Mouse (Mus musculus) limb, embryonic 12.5 days (tissue): ENCODE data around the gene Inpp4b. TPM values are rescaled to one million over a fixed set of nuclear protein-coding genes. Genes with fewer than 3 reads are reported as not detected.

Experiments used
- ATAC-seq: fragments of 200-750 bp; cut with Nextera tagmentation; 2 replicates; pipeline ENCODE4 v1.8.0; 2017; ENCODE audit warnings: low read depth, moderate TSS enrichment; ENCODE audit not compliant: insufficient number of reproducible peaks, insufficient read depth, low FRiP score, low TSS enrichment
- H3K27ac ChIP-seq: fragments of 300-500 bp; sonication (generic); 2 replicates; pipeline ENCODE4 v1.5.1; 2016; ENCODE audit warnings: mild to moderate bottlenecking, moderate library complexity
- H3K27me3 ChIP-seq: fragments of 300-500 bp; sonication (generic); 2 replicates; pipeline ENCODE4 v1.6.1; 2016; ENCODE audit warnings: mild to moderate bottlenecking, moderate library complexity
- H3K36me3 ChIP-seq: fragments of 300-500 bp; sonication (generic); 2 replicates; pipeline ENCODE4 v1.6.1; 2016; ENCODE audit warnings: mild to moderate bottlenecking, moderate library complexity
- H3K4me1 ChIP-seq: fragments of 300-500 bp; sonication (generic); replicated peaks from 2 replicates; pipeline ENCODE4 v1.6.1; 2016
- H3K4me2 ChIP-seq: fragments of 300-500 bp; sonication (generic); 2 replicates; pipeline ENCODE4 v1.6.1; 2016; ENCODE audit warnings: mild to moderate bottlenecking, moderate library complexity
- H3K4me3 ChIP-seq: fragments of 300-500 bp; sonication (generic); replicated peaks from 2 replicates; pipeline ENCODE4 v1.5.1; 2016; ENCODE audit warnings: mild to moderate bottlenecking
- H3K9ac ChIP-seq: fragments of 300-500 bp; sonication (generic); replicated peaks from 2 replicates; pipeline ENCODE4 v1.6.1; 2016; ENCODE audit warnings: mild to moderate bottlenecking, moderate library complexity
- H3K9me3 ChIP-seq: fragments of 300-500 bp; sonication (generic); 2 replicates; pipeline ENCODE4 v1.6.1; 2016; ENCODE audit warnings: mild to moderate bottlenecking, moderate library complexity
- WGBS: fragments of 180-500 bp; shearing (Covaris S2); methylation state at CpG from one replicate; pipeline ENCODE4 v1.1.7; 2016; 5-methylcytosine and 5-hydroxymethylcytosine counted together
- polyA plus RNA-seq: library from polyadenylated mRNA; unstranded; fragments of >200 nt; fragmentation: Nextera tagmentation; extraction: Ambion mirVana; gene quantifications from 2 replicates; pipeline ENCODE4 v1.2.1, GENCODE M21; 2016

The Inpp4b gene
- polyA plus RNA-seq, 1 experiment from 2014 or later = 15.7 TPM

GRCm38 (mm10) chr8:81514425-81514824 is 172.1 kb downstream of the Inpp4b start:
- Histone ChIP-seq H3K27me3 (no peaks in the 10 kb centered on the region), H3K4me2 (no peak overlapping the region), H3K9ac (no peak overlapping the region), H3K36me3 (no peaks in the 10 kb centered on the region), H3K4me3 (no peak overlapping the region), H3K9me3 (no peaks in the 10 kb centered on the region), H3K4me1 (no peaks in the 10 kb centered on the region), H3K27ac (no peak overlapping the region)
- ATAC-seq = no peak

GRCm38 (mm10) chr8:81522085-81522484 is 179.7 kb downstream of the Inpp4b start:
- Histone ChIP-seq H3K4me3 (no peak overlapping the region), H3K27me3 (no peaks in the 10 kb centered on the region), H3K27ac (no peak overlapping the region), H3K9me3 (no peaks in the 10 kb centered on the region), H3K36me3 (no peaks in the 10 kb centered on the region), H3K9ac (no peak overlapping the region), H3K4me2 (no peak overlapping the region), H3K4me1 (no peaks in the 10 kb centered on the region)
- WGBS = 87% methylated on average over 2 of the region's 2 CpGs
- ATAC-seq = no peak

DNA sequence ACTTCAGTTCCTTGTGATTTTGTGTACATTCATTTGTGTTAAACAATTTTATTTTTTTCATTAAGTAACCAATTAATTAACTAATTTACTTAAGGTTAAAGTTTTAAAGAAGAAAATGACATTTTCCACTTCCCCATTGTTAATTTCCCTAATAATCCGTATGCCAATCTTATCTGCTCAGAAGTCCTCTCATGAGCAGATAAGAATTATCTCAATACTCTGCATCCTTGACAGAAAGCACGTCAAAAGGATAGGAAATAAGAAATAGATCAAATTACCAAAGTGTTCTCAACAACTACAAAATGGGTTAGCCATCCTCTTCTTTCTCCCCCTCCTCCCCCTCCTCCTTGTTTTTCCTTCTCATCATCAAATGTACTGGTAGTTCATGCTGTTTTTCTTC is 182.2 kb downstream of the Inpp4b start:
- ATAC-seq = no peak
- Histone ChIP-seq H3K9ac (no peak overlapping the region), H3K9me3 (no peaks in the 10 kb centered on the region), H3K4me2 (no peak overlapping the region), H3K27me3 (no peaks in the 10 kb centered on the region), H3K27ac (no peak overlapping the region), H3K4me3 (no peak overlapping the region), H3K36me3 (no peaks in the 10 kb centered on the region), H3K4me1 (no peaks in the 10 kb centered on the region)
- WGBS = 63% methylated on average over 2 of the region's 2 CpGs

- Histone ChIP-seq H3K27me3 (no peaks in the 10 kb centered on the region), H3K4me2 (no peak overlapping the region), H3K36me3 (no peaks in the 10 kb centered on the region), H3K27ac (no peak overlapping the region), H3K9me3 (no peaks in the 10 kb centered on the region), H3K4me3 (no peak overlapping the region), H3K9ac (no peak overlapping the region), H3K4me1 (no peaks in the 10 kb centered on the region)
- no peak for ATAC-seq
- WGBS = 8% methylated on average over 4 of the region's 4 CpGs
Measured at GRCm38 (mm10) chr8:81527661-81528060, 185.3 kb downstream of the Inpp4b start.

GRCm38 (mm10) chr8:81538310-81538709 is 196.0 kb downstream of the Inpp4b start:
- no peaks in the 10 kb centered on the region for H3K4me1 ChIP-seq
- H3K9ac ChIP-seq = no peak overlapping the region
- no peak overlapping the region for H3K4me2 ChIP-seq
- no peak overlapping the region for H3K27ac ChIP-seq
- WGBS = 84% methylated on average over 3 of the region's 3 CpGs
- H3K27me3 ChIP-seq = no peaks in the 10 kb centered on the region
- H3K36me3 ChIP-seq = no peaks in the 10 kb centered on the region
- no peak for ATAC-seq
- no peak overlapping the region for H3K4me3 ChIP-seq
- no peaks in the 10 kb centered on the region for H3K9me3 ChIP-seq

- Histone ChIP-seq H3K27ac (no peak overlapping the region), H3K36me3 (no peaks in the 10 kb centered on the region), H3K4me3 (no peak overlapping the region), H3K9ac (no peak overlapping the region), H3K4me2 (no peak overlapping the region), H3K27me3 (no peaks in the 10 kb centered on the region), H3K9me3 (no peaks in the 10 kb centered on the region), H3K4me1 (no peaks in the 10 kb centered on the region)
- no peak for ATAC-seq
- WGBS = 86% methylated on average over 4 of the region's 4 CpGs
Measured at GRCm38 (mm10) chr8:81558550-81558949, 216.2 kb downstream of the Inpp4b start.

- 56% methylated on average over 1 of the region's 1 CpGs for WGBS
- no peak for ATAC-seq
- Histone ChIP-seq H3K4me1 (no peaks in the 10 kb centered on the region), H3K27ac (no peak overlapping the region), H3K4me2 (no peak overlapping the region), H3K4me3 (no peak overlapping the region), H3K36me3 (no peaks in the 10 kb centered on the region), H3K9me3 (no peaks in the 10 kb centered on the region), H3K9ac (no peak overlapping the region), H3K27me3 (no peaks in the 10 kb centered on the region)
Measured at GRCm38 (mm10) chr8:81562405-81562804, 220.0 kb downstream of the Inpp4b start.

DNA sequence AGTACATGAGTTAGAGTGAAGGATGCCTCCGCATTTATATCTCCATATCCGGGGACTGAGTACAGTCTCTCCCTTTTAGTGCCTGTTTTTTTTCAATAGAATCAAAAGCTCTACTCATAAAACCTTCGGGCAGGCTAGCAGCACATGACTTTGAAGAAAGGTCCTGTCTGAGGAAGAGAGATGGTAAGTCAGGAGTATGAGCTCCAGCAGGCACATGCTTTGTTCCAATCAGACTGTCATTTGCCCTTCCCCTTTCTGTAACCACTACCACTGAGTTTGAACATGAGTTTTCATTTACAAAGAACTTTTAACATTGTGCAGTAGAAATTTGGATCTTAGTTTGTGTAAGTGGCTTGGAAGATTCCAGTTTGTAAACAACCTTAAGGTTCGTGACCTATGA is 223.1 kb downstream of the Inpp4b start:
- H3K27me3 ChIP-seq = no peaks in the 10 kb centered on the region
- ATAC-seq = no peak
- no peaks in the 10 kb centered on the region for H3K9me3 ChIP-seq
- no peak overlapping the region for H3K9ac ChIP-seq
- H3K36me3 ChIP-seq = no peaks in the 10 kb centered on the region
- no peak overlapping the region for H3K4me2 ChIP-seq
- H3K27ac ChIP-seq = no peak overlapping the region
- H3K4me3 ChIP-seq = no peak overlapping the region
- no peaks in the 10 kb centered on the region for H3K4me1 ChIP-seq
- WGBS = 81% methylated on average over 4 of the region's 4 CpGs

DNA sequence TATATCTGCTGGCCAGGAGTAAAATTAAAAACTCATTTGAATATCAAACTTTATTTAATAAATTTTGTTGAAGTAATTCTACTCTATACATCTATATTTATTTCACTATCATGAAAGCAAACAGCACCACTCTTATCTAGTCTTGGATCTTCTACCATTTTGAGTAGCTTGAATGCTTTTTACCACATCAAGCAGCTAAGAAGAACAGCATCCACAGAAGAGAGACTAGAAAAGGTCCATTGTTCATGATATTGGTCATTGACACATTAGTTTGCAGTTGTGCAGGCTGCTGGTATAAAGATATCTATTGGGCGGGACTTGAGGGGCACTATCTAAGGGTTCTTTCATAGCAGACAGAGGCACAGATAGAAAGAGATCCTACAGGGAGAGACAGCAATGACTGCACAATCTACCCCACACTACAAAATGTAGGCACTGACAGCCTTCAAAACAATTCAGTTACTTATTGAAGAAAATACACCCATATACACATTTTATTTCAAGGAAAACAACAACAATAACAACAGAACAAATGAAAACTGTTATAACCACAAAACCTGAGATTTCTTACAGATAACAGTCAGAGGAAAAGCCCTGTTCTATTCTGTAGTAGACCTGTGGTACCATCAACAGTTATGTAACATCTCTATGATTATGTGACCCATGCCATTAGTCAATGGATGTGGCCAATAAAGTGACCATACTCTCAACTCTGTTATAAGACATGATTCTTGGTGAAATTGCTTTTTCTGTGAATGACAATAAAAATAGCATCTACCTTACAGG is 230.2 kb downstream of the Inpp4b start:
- WGBS = 89% methylated on average over 1 of the region's 1 CpGs
- no peak for ATAC-seq

GRCm38 (mm10) chr8:81575268-81575917 is 233.0 kb downstream of the Inpp4b start:
- no peak overlapping the region for H3K27ac ChIP-seq
- 89% methylated on average over 3 of the region's 3 CpGs for WGBS
- no peak for ATAC-seq
- no peaks in the 10 kb centered on the region for H3K27me3 ChIP-seq
- H3K4me1 ChIP-seq = peaks cover 11% of the 10 kb centered on the region; the same call in 1 of the 2 replicates
- H3K4me2 ChIP-seq = no peak overlapping the region
- no peaks in the 10 kb centered on the region for H3K36me3 ChIP-seq
- H3K9ac ChIP-seq = no peak overlapping the region
- no peaks in the 10 kb centered on the region for H3K9me3 ChIP-seq
- no peak overlapping the region for H3K4me3 ChIP-seq

More for the DNA sequence above, 230.2 kb downstream of the Inpp4b start:
- H3K9me3 ChIP-seq = no peaks in the 10 kb centered on the region
- no peaks in the 10 kb centered on the region for H3K4me1 ChIP-seq
- no peak overlapping the region for H3K4me2 ChIP-seq
- H3K4me3 ChIP-seq = no peak overlapping the region
- H3K36me3 ChIP-seq = no peaks in the 10 kb centered on the region
- H3K9ac ChIP-seq = no peak overlapping the region
- no peaks in the 10 kb centered on the region for H3K27me3 ChIP-seq
- no peak overlapping the region for H3K27ac ChIP-seq

- Histone ChIP-seq H3K4me3 (no peak overlapping the region), H3K4me2 (no peak overlapping the region), H3K9ac (no peak overlapping the region), H3K9me3 (no peaks in the 10 kb centered on the region), H3K4me1 (peaks cover 11% of the 10 kb centered on the region; the same call in 1 of the 2 replicates), H3K27ac (no peak overlapping the region), H3K27me3 (no peaks in the 10 kb centered on the region), H3K36me3 (no peaks in the 10 kb centered on the region)
- ATAC-seq = no peak
- 40% methylated on average over 3 of the region's 3 CpGs for WGBS
Measured at GRCm38 (mm10) chr8:81578951-81579350, 236.6 kb downstream of the Inpp4b start.
